Mouse (Mus musculus) ES-E14 (cell line): ENCODE measurements around the gene Dock3.

Source experiments
- HCFC1 ChIP-seq: IDR thresholded peaks from 2 replicates; pipeline ENCODE4 v1.6.1; 2012; ENCODE audit warnings: low read length, inconsistent platforms, borderline replicate concordance; ENCODE audit not compliant: insufficient read depth
- MAFK ChIP-seq: IDR thresholded peaks from 2 replicates; pipeline ENCODE4 v1.6.1; 2014; ENCODE audit warnings: mild to moderate bottlenecking, low read depth, low read length, inconsistent platforms; ENCODE audit not compliant: insufficient read depth
- ZC3H11A ChIP-seq: IDR thresholded peaks from 2 replicates; pipeline ENCODE4 v1.6.1; 2012; ENCODE audit warnings: low read depth, mild to moderate bottlenecking, inconsistent platforms, low read length, borderline replicate concordance
- ZNF384 ChIP-seq: IDR thresholded peaks from 2 replicates; pipeline ENCODE4 v1.6.1; 2012; ENCODE audit warnings: low read depth, low read length, inconsistent platforms

DNA sequence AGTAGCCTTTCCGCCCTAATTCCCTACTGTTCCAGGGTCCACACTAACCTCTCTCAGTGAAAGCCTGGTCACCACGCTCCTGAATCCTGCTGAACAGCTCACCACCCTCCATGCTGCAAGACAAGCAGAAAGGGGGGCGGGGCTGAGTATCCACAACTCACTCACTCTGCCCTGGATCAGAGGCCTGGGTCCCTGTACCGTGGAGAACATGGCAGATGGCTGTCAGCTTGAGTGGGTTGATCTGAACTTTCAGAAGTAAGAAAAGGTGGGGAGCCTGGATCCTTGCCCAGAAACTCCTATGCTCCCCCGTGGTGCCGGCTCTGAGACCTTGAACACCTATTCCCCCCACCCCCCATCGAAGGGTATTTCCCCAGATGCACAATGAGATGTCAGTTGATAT is 30.7 kb upstream of the Dock3 start:
- TF ChIP-seq HCFC1 (no peak), ZNF384 (no peak), ZC3H11A (no peak), MAFK (no peak)
